In the genomic region with DNA sequence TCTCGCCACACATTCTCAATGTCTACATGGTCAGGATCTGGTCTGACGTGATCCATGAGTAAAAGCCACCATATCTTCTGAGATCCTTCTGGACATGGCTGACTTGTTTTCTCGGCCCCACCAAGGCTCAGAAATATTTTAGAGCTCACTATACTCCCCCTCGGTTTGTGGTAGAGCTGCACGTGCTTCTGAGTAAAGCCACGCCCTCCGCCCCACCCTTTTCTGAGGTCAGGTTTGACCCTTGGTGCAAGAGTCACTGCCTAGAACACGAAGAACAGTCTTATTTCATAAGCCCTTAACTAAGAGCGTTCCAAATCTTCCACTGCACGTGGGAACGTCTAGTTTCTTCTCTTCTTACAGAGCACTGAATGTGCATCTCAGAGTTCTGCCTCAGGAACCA, we compare ENCODE assay signal across 16 mouse cellular contexts. TPM values are rescaled to one million over a fixed set of nuclear protein-coding genes. Genes with fewer than 3 reads are reported as not detected.
DNase-seq lines count a peak whose midpoint lies in the region; ATAC-seq and TF ChIP-seq lines count a peak whose summit lies in the region.
"Had no signal": no experiment of that assay in that cellular context is flagged by ENCODE, and none has a peak within 500 bp of the region (broad histone marks: within the 10 kb centered on the region; RNA-seq: fewer than 3 reads in every experiment).

No protein-coding gene starts in this region.

- ATAC-seq in forebrain, embryonic 13.5 days: no peak
- no peak for ATAC-seq in forebrain, embryonic 14.5 days
- no peak for ATAC-seq in limb, embryonic 12.5 days (ENCODE audit: insufficient number of reproducible peaks, insufficient read depth, low FRiP score, low TSS enrichment, low read depth)
- no peak for ATAC-seq in G1E (ENCODE audit: extremely low read depth, insufficient number of reproducible peaks, low FRiP score, poor library complexity, severe bottlenecking)
- no peak for ATAC-seq in liver, embryonic 13.5 days (ENCODE audit: low read depth)
- ATAC-seq: forebrain, embryonic 16.5 days had no signal

- 57% methylated on average over 11 of the region's 11 CpGs for WGBS in forebrain, embryonic 13.5 days
- 66% methylated on average over 11 of the region's 11 CpGs for WGBS in forebrain, embryonic 14.5 days
- WGBS in limb, embryonic 12.5 days: 62% methylated on average over 11 of the region's 11 CpGs
- WGBS in limb, embryonic 10.5 days: 56% methylated on average over 11 of the region's 11 CpGs
- 35% methylated on average over 11 of the region's 11 CpGs for WGBS in liver, embryonic 13.5 days (ENCODE audit: insufficient replicate concordance)

- DNase-seq in forebrain, embryonic 14.5 days (ENCODE audit: low spot score): no peak
- DNase-seq in limb, embryonic 10.5 days (ENCODE audit: low spot score): no peak
- DNase-seq in G1E (ENCODE audit: low spot score): peak; percentile 35
- DNase-seq in liver, embryonic 13.5 days: peak; percentile 34
- no peak for DNase-seq in adrenal gland, postnatal 14 days
- DNase-seq in lung, adult 18-20 months: no peak
- DNase-seq: adrenal gland, postnatal 10 days; cerebellum, postnatal 14 days; gastrocnemius, postnatal 14 days; spleen, adult 18-20 months had no signal

- no peak for TF ChIP-seq CTCF in G1E (IDR thresholded peaks at IDR 0.05; ENCODE audit: low read depth, low read length)

- no peak overlapping the region for H3K27ac ChIP-seq in forebrain, embryonic 13.5 days
- no peak overlapping the region for H3K27ac ChIP-seq in forebrain, embryonic 14.5 days (ENCODE audit: low read depth, low read length)
- no peak overlapping the region for H3K27ac ChIP-seq in limb, embryonic 12.5 days
- H3K27ac ChIP-seq in limb, embryonic 10.5 days: no peak overlapping the region
- no peak overlapping the region for H3K27ac ChIP-seq in liver, embryonic 13.5 days
- H3K27ac ChIP-seq: heart, embryonic 13.5 days; kidney, embryonic 15.5 days; liver, embryonic 14.5 days had no signal

- H3K4me2 ChIP-seq in forebrain, embryonic 13.5 days: peak overlapping the region; percentile 24
- H3K4me2 ChIP-seq in forebrain, embryonic 14.5 days (ENCODE audit: low read length): no peak overlapping the region
- H3K4me2 ChIP-seq in limb, embryonic 12.5 days: peak overlapping the region; percentile 17; the same call in 1 of the 2 replicates
- peak overlapping the region; percentile 24; the same call in 1 of the 2 replicates for H3K4me2 ChIP-seq in liver, embryonic 13.5 days
- H3K4me2 ChIP-seq: heart, embryonic 13.5 days; kidney, embryonic 15.5 days had no signal

- no peaks in the 10 kb centered on the region for H3K9me3 ChIP-seq in forebrain, embryonic 13.5 days (replicated peaks)
- no peaks in the 10 kb centered on the region for H3K9me3 ChIP-seq in forebrain, embryonic 14.5 days (replicated peaks; ENCODE audit: control insufficient read depth, low read length)
- no peaks in the 10 kb centered on the region for H3K9me3 ChIP-seq in limb, embryonic 12.5 days
- no peaks in the 10 kb centered on the region for H3K9me3 ChIP-seq in limb, embryonic 10.5 days (replicated peaks)
- H3K9me3 ChIP-seq in G1E (replicated peaks): no peaks in the 10 kb centered on the region
- H3K9me3 ChIP-seq in liver, embryonic 13.5 days (replicated peaks): no peaks in the 10 kb centered on the region
- H3K9me3 ChIP-seq: heart, embryonic 13.5 days; kidney, embryonic 15.5 days had no signal

- no peak overlapping the region for H3K9ac ChIP-seq in forebrain, embryonic 13.5 days
- no peak overlapping the region for H3K9ac ChIP-seq in forebrain, embryonic 14.5 days (ENCODE audit: low read length)
- no peak overlapping the region for H3K9ac ChIP-seq in limb, embryonic 12.5 days (replicated peaks)
- no peak overlapping the region for H3K9ac ChIP-seq in liver, embryonic 13.5 days
- H3K9ac ChIP-seq: heart, embryonic 13.5 days; kidney, embryonic 15.5 days; liver, embryonic 14.5 days had no signal

- 0 out of 2 replicates have a peak, but pooled peaks cover 3% of the 10 kb centered on the region for H3K27me3 ChIP-seq in forebrain, embryonic 13.5 days
- H3K27me3 ChIP-seq in forebrain, embryonic 14.5 days (replicated peaks; ENCODE audit: control insufficient read depth, insufficient read depth, low read length): no peaks in the 10 kb centered on the region
- H3K27me3 ChIP-seq in limb, embryonic 12.5 days: no peaks in the 10 kb centered on the region; the same call in 1 of the 2 replicates
- no peaks in the 10 kb centered on the region for H3K27me3 ChIP-seq in limb, embryonic 10.5 days (ENCODE audit: low read depth, poor library complexity, severe bottlenecking)
- no peaks in the 10 kb centered on the region for H3K27me3 ChIP-seq in G1E (ENCODE audit: insufficient read depth, low read length)
- no peaks in the 10 kb centered on the region for H3K27me3 ChIP-seq in liver, embryonic 13.5 days
- H3K27me3 ChIP-seq: heart, embryonic 13.5 days; kidney, embryonic 15.5 days had no signal

- H3K36me3 ChIP-seq in forebrain, embryonic 13.5 days (ENCODE audit: poor library complexity, severe bottlenecking): no peaks in the 10 kb centered on the region
- no peaks in the 10 kb centered on the region for H3K36me3 ChIP-seq in forebrain, embryonic 14.5 days (ENCODE audit: control insufficient read depth, insufficient read depth, low read length)
- no peaks in the 10 kb centered on the region for H3K36me3 ChIP-seq in limb, embryonic 12.5 days
- no peaks in the 10 kb centered on the region for H3K36me3 ChIP-seq in limb, embryonic 10.5 days
- no peaks in the 10 kb centered on the region for H3K36me3 ChIP-seq in G1E (replicated peaks)
- no peaks in the 10 kb centered on the region for H3K36me3 ChIP-seq in liver, embryonic 13.5 days
- H3K36me3 ChIP-seq: heart, embryonic 13.5 days; kidney, embryonic 15.5 days had no signal

- H3K4me3 ChIP-seq in forebrain, embryonic 13.5 days: no peak overlapping the region
- no peak overlapping the region for H3K4me3 ChIP-seq in forebrain, embryonic 14.5 days (ENCODE audit: low read depth, low read length)
- H3K4me3 ChIP-seq in limb, embryonic 12.5 days (replicated peaks): no peak overlapping the region
- H3K4me3 ChIP-seq in limb, embryonic 10.5 days: no peak overlapping the region
- H3K4me3 ChIP-seq in G1E (ENCODE audit: low read depth, low read length): no peak overlapping the region
- no peak overlapping the region for H3K4me3 ChIP-seq in liver, embryonic 13.5 days (replicated peaks)
- H3K4me3 ChIP-seq: heart, embryonic 13.5 days; kidney, embryonic 15.5 days had no signal

- H3K4me1 ChIP-seq in forebrain, embryonic 13.5 days: no peaks in the 10 kb centered on the region
- H3K4me1 ChIP-seq in forebrain, embryonic 14.5 days (ENCODE audit: control insufficient read depth, insufficient read depth, low read length): no peaks in the 10 kb centered on the region
- 0 out of 2 replicates have a peak, but pooled peaks cover 2% of the 10 kb centered on the region for H3K4me1 ChIP-seq in limb, embryonic 12.5 days (replicated peaks)
- no peaks in the 10 kb centered on the region for H3K4me1 ChIP-seq in limb, embryonic 10.5 days
- peaks cover 19% of the 10 kb centered on the region for H3K4me1 ChIP-seq in G1E (ENCODE audit: insufficient read depth, low read depth, low read length)
- H3K4me1 ChIP-seq in liver, embryonic 13.5 days (replicated peaks): peaks cover 8% of the 10 kb centered on the region
- H3K4me1 ChIP-seq: heart, embryonic 13.5 days; kidney, embryonic 15.5 days had no signal

RNA-seq across cellular contexts. Expression of a gene that starts 6.8 kb away (rescaled TPM):
- 0.76 and 1.00 TPM in 2 replicates for polyA plus RNA-seq in forebrain, embryonic 13.5 days (2015; fragmentation: Nextera tagmentation; extraction: Ambion mirVana)
- 1.9 and 2.9 TPM in 2 replicates for polyA plus RNA-seq in forebrain, embryonic 14.5 days (2014; fragmentation: Nextera tagmentation; extraction: Ambion mirVana)
- polyA plus RNA-seq in limb, embryonic 12.5 days (2016; fragmentation: Nextera tagmentation; extraction: Ambion mirVana): 3.3 and 3.6 TPM in 2 replicates
- 0.60 and 1.1 TPM in 2 replicates for polyA plus RNA-seq in limb, embryonic 10.5 days (2016; fragmentation: Nextera tagmentation; extraction: Ambion mirVana)
- 0.23 and 0.53 TPM in 2 replicates for total RNA-seq in G1E (2014; fragmentation: Nextera tagmentation)
- 0.06 and 0.16 TPM in 2 replicates for total RNA-seq in G1E (2017)
- 0.01 TPM in 1 of 2 replicates, not detected in the other for polyA plus RNA-seq in G1E (2012)
- polyA plus RNA-seq in liver, embryonic 13.5 days (2015; fragmentation: Nextera tagmentation; extraction: Ambion mirVana): 1.6 and 2.0 TPM in 2 replicates
- 4.4 and 4.8 TPM in 2 replicates for total RNA-seq in adrenal gland, postnatal 14 days (2021)

Comparison
In these comparisons a context has a peak if more than half of its experiments do, and no peak if none do; other contexts are left out.
1. DNase-seq: peak in G1E (single experiment) and liver, embryonic 13.5 days (single experiment); none in forebrain, embryonic 14.5 days (single experiment), limb, embryonic 10.5 days (single experiment), adrenal gland, postnatal 14 days (single experiment) and lung, adult 18-20 months (0 of 2).